Mouse (Mus musculus) CH12.LX (cell line): Measurements from ENCODE around the gene Apobec3.

Source experiments
- CTCF ChIP-seq, 2 experiments: IDR thresholded peaks in 1 of 2; conservative IDR thresholded peaks in 1 of 2; 2 replicates each; pipeline ENCODE4 v1.5.1; 2011 to 2012; ENCODE audit warnings: low read depth in 2 of 2, low read length in 2 of 2, improper control_type of control experiment in 1 of 2, inconsistent platforms in 1 of 2, mild to moderate bottlenecking in 1 of 2, moderate library complexity in 1 of 2
- ZC3H11A ChIP-seq: IDR thresholded peaks from 2 replicates; pipeline ENCODE4 v1.6.1; 2012; ENCODE audit warnings: low read depth, mild to moderate bottlenecking, inconsistent platforms, low read length, improper control_type of control experiment

- TF ChIP-seq CTCF (conservative IDR thresholded peaks at IDR 0.05 in 1 of 2, IDR thresholded peaks at IDR 0.05 in 1 of 2; ENCODE audit: low read depth in 2 of 2, low read length in 2 of 2) (no peak), ZC3H11A (no peak)
These were observed 9.3 kb downstream of the Apobec3 start for GRCm38 (mm10) chr15:79900751-79901150.
